Mouse (Mus musculus) Muller cell, postnatal 12 days (primary cell): ENCODE data around the gene OR5BS1P.
A peak's percentile ranks its signal among the peaks of the same experiment; 100 is the strongest.
"Not testable (repeated sequence)": the region's sequence is repeated elsewhere in the genome, so short reads cannot be mapped to it uniquely, and the experiment has no call there.

ENCODE experiments used
- DNase-seq: peaks from one replicate; pipeline ENCODE4 v3.0.0-alpha.2; 2015; ENCODE audit errors: inconsistent ontology term

OR5BS1P gene

GRCm38 (mm10) chr15:98469596-98469995 is at the start of gene OR5BS1P:
OR5BS1P (plus strand) TSS chr15:98469896.
- no peak for DNase-seq

GRCm38 (mm10) chr15:98420897-98421296 is 48.8 kb upstream of the OR5BS1P start:
- no peak for DNase-seq

GRCm38 (mm10) chr15:98424326-98424725 is 45.4 kb upstream of the OR5BS1P start:
- DNase-seq: no peak

GRCm38 (mm10) chr15:98424753-98425152 is 44.9 kb upstream of the OR5BS1P start:
- no peak for DNase-seq

GRCm38 (mm10) chr15:98425188-98425587 is 44.5 kb upstream of the OR5BS1P start:
- DNase-seq: no peak

- not testable (repeated sequence) for DNase-seq
Observed at GRCm38 (mm10) chr15:98430925-98431324, 38.8 kb upstream of the OR5BS1P start, which contains the start of gene Olfr282. Olfr282 (plus strand) TSS chr15:98431225.

GRCm38 (mm10) chr15:98444561-98444960 is 25.1 kb upstream of the OR5BS1P start:
- no peak for DNase-seq

GRCm38 (mm10) chr15:98448521-98448920 is 21.2 kb upstream of the OR5BS1P start:
- no peak for DNase-seq

GRCm38 (mm10) chr15:98452288-98452687 is 17.4 kb upstream of the OR5BS1P start, which contains the start of gene Olfr281:
Olfr281 (plus strand) TSS chr15:98452588.
- DNase-seq: no peak

- no peak for DNase-seq
Observed at GRCm38 (mm10) chr15:98471539-98471938, 1.8 kb downstream of the OR5BS1P start.

GRCm38 (mm10) chr15:98474958-98475357 is 5.3 kb downstream of the OR5BS1P start:
- no peak for DNase-seq

GRCm38 (mm10) chr15:98475382-98475781 is 5.7 kb downstream of the OR5BS1P start:
- no peak for DNase-seq

- no peak for DNase-seq
Observed at GRCm38 (mm10) chr15:98476281-98476680, 6.6 kb downstream of the OR5BS1P start.

GRCm38 (mm10) chr15:98479568-98480102 is 9.9 kb downstream of the OR5BS1P start:
- no peak for DNase-seq

GRCm38 (mm10) chr15:98482701-98483100 is 13.0 kb downstream of the OR5BS1P start, which contains the start of gene Lalba:
Lalba (minus strand) TSS chr15:98482721.
- peak; percentile 22 for DNase-seq

GRCm38 (mm10) chr15:98483907-98484886 is 14.5 kb downstream of the OR5BS1P start:
- no peak for DNase-seq

GRCm38 (mm10) chr15:98486433-98487021 is 16.8 kb downstream of the OR5BS1P start:
- DNase-seq: no peak

GRCm38 (mm10) chr15:98491332-98491731 is 21.6 kb downstream of the OR5BS1P start:
- DNase-seq: no peak

GRCm38 (mm10) chr15:98492102-98492501 is 22.4 kb downstream of the OR5BS1P start, which contains the start of gene Olfr279:
Olfr279 (plus strand) TSS chr15:98492402.
- no peak for DNase-seq

- DNase-seq: no peak
Observed at GRCm38 (mm10) chr15:98497631-98498030, 27.9 kb downstream of the OR5BS1P start.

- no peak for DNase-seq
Observed at GRCm38 (mm10) chr15:98503317-98503716, 33.6 kb downstream of the OR5BS1P start.

GRCm38 (mm10) chr15:98504514-98504913 is 34.8 kb downstream of the OR5BS1P start:
- peak; percentile 60 for DNase-seq
